Mouse (Mus musculus) megakaryocyte, embryonic 14.5 days (primary cell): ENCODE data around the gene Atp9a.

ENCODE experiments used
- FLI1 ChIP-seq: IDR thresholded peaks from 2 replicates; pipeline ENCODE4 v1.6.1; 2012; ENCODE audit warnings: low read length, inconsistent platforms, mixed read lengths
- GATA1 ChIP-seq: IDR thresholded peaks from 3 replicates; pipeline ENCODE4 v1.6.1; 2012; ENCODE audit warnings: mixed read lengths, low read length, inconsistent platforms, borderline replicate concordance

GRCm38 (mm10) chr2:168593676-168594075 lies 148.5 kb downstream of the Atp9a start:
- no peak for TF ChIP-seq FLI1
- TF ChIP-seq GATA1, result no peak
